Mouse (Mus musculus) kidney, postnatal 36 days (tissue): Measurements from ENCODE around the gene Arl15.

ENCODE experiments used
- DNase-seq, 2 experiments: peaks; one replicate each; pipeline ENCODE4 v3.0.0; 2021 to 2022; ENCODE audit warnings: mixed read lengths in 2 of 2

Arl15 gene

DNA sequence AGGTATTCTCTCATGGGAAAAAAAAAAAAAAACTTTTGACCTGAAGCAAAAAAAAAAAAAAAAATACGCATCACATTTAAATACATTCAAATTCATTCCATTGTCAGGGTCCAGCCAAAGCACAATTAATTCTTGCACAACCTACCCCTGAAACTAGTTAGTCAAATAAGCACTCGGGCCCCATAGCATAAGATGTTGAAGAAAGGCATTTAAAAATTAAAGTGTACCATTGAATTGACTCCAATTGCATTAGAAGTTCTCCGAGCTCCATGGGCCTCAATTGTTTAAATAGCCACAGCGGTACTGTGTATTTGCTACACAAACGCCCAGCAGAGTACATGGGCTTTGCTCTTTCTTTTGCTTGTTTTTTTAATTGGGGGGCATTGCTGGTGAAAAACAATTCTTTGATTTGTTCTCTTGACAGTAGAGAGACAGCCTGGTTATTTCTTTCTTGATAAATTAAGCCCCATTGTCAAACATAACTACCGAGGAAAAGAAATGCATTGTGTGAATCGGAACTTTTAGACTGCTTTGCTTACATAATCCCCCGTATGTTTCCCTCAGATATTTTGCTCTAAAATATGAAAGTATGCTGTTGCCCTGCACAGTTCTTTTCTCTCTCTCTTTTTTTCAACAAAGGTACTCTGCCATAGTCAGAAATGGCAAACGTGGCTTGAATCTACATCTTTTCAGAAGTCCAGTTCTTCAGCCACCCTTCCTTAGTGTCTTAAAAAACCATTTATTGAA is 201.4 kb downstream of the Arl15 start:
- no peak for DNase-seq

- DNase-seq, result no peak
Measured at GRCm38 (mm10) chr13:113998811-113999210, 204.5 kb downstream of the Arl15 start.

DNA sequence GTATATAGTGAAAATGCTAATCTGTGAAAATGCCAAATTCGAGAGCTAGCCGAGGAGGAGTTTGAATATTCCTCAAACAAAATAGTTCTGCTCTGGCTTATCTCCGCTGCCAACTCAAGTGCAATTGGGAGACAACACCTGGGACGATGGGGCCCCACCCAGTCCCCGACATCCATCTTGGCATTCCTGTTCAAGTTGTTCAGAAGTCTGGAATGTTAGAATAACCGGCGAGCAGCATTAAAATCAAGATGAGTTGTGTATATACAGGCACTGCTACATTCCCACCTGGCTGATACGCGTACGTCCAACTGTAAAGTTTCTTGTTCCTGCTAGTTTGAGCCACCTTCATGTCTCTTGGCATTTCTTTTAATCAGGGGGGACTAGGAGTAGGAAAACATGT is 209.2 kb downstream of the Arl15 start:
- DNase-seq, result no peak

DNA sequence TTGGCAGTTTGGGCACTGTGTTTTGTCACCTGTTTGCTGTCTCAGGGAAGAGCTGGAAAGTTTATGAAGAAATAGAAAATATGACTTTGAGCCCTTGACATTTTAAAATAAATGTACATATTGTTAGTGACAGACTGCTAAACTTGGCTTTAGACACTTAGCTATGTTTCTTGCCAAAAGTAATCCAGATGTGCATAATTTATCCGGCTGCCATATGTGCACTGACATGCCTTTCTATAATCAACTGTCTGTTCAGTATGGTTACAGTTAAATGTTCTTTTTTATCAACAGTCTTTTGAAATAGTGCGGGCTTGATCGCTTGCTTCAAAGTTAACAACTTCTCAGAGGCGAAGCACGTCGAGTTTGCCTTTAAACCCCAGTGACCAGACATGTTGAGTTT is 209.9 kb downstream of the Arl15 start:
- DNase-seq, result no peak

GRCm38 (mm10) chr13:114009786-114010185 is 215.5 kb downstream of the Arl15 start:
- no peak for DNase-seq

DNA sequence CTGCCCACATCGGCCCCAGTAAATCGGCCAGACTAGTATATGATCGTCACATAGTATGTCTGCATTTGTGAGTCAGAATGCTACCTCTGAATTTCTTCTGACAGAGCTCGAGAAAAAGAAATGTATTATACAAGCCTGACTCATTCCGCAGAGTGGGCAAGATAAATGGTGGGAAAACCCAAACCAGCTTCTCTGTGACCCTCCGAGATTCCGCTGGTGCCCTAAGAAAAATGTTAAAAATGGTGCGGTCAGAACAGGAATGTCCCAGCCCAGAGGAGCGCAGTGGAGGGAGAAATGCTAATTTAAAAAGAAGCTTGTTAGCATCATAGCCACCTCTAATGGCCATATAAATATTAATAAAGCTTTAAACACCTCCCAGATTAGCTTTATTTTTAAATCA is 216.2 kb downstream of the Arl15 start:
- no peak for DNase-seq

DNA sequence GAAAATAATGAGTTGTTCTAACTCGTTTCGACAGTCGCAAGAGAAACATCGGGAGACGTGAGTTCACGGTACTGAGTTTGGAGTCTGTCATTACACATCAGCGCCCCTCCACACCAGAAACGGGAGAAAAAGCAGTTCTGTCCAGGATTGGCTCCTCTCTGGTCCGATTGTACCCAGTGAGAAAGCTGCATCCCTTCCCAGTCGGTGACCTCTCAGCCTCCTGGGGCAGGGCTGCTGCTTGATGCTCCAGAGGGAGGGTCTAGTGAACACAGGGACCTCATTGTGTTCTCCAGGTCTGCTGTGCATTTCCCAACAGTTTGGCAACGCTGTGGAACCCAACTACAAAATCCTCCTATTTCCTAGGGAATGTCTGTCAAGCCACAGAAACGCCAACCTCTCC is 216.7 kb downstream of the Arl15 start:
- DNase-seq, result no peak

DNA sequence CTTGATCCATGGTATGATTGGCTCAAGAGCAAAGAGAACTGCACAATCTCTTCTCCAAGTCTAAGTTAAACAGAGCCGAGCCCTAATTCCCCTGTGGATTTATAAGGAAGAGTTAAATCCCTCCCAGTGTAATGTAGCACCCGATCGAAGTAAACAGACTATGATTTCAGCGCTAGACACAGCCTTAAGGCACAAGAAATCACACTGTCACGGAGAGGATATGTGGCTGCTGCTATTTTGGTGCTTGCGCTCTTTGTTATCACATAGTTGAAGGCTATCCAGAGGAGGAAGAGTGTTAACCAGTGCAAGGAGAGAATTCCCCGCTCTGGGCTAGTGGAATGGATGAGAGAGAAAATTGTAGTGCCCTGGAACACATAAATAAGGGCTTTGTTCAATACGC is 223.6 kb downstream of the Arl15 start:
- no peak for DNase-seq

DNA sequence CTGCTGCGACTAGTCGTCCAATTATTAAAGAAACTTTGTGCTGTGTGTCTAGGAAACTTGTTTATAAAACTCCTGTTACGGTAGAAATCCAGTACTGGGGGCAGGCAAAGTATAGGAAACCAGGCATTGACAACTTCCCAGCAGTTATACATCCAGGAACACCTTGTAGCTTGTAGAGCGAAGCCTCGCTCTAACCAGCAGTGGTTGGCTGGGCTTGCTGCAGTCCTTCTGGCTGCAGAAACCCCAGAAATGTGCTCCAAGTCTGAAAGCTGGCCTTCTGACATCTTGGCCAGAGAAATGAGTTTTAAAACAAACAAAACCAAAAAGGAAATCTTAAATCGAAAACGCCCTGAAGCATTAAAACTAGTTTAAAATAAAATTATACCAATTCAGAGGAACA is 229.2 kb downstream of the Arl15 start:
- no peak for DNase-seq

GRCm38 (mm10) chr13:114026306-114026705 is 232.0 kb downstream of the Arl15 start:
- no peak for DNase-seq

GRCm38 (mm10) chr13:114026751-114027150 is 232.4 kb downstream of the Arl15 start:
- no peak for DNase-seq

DNA sequence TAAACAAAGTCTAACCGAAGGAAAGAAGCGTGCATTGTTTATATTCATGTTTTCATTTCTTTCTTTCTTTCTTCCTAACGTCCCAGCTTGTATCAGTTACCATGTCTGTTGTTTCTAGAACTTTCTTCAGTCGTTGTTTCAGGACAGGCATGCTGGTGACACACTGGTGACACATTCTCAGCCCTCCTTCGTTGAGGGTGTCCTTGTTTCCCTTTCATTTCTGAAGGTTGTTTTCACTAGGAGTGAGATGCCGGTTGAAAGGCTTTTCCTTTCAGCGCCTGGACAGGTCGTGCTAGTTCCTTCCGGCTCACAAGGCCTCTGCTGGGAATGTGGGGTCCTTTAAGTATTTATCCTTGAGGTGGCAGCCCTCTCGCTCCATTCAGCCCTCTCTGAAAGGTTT is 253.8 kb downstream of the Arl15 start:
- DNase-seq, result no peak

- DNase-seq, result no peak
Measured at GRCm38 (mm10) chr13:114048688-114049087, 254.4 kb downstream of the Arl15 start.

DNA sequence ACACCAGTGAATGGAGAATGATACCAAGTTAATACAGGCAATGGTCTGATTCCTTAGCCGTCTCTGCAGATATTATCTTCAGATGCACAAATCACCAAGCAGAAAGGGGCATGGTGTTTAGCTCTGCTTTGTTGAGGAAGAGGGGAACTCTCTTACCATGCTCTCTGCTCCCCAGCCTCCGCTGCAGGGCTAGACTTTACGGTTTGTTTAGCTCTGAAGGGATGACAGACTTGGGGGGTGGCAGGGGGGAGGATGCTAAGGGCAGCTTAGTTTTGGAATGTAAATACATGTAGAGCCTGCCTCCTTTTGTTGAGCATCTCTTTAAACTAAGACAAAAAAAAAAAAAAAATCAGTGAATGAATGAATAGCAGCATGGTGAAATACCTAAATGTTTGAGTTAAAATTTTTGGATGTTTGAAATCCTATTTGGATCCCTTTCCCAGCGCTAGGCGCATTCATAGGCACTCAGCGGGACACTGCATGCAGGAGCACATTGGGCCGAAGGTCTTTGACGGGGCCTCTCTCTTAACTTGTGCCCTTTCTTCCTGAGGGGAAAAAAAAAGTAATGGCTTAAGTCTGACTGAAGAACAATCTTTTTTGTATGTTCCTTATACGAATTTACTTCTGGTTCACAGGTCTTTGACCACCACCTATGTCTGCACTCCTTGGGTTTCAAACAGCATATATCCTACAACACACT is 257.0 kb downstream of the Arl15 start:
- no peak for DNase-seq

DNA sequence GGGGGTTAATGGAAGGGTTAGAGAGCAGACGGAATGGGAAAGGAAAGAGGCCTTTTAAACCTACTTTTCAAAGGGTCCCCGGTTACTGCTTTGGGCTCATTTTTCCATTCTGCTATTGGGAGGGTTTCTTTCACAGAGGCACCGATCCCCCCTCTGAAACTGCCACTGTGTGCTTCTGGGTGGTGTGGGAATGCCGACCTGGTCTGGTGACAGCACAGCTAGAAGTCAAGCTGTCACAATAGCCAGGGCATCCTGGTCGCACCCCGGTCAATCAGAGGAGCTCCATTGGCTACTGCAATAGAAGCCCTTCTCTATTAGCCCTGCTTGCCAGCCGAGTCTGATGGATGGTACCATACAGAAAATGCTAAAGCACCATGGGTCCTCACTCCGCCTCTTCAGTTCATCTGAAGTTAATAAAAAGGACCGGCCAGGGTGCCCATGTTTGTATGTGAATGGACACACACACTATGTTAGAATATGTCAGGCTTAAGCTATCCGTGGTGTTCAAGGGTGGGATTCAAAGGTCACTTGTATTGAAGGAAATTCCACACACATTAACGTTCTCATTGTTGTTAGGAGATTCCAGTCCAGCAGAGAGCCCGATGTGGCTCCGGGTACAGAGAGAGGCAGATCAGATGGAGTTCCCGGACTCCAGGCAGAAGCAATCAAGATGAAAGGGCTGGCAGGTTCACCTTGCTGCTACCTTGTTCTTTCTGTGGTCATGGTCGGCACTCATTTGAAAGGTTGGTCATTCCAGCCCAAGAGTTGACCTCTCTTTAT is 258.3 kb downstream of the Arl15 start:
- DNase-seq, result no peak

- DNase-seq, result no peak
Measured at GRCm38 (mm10) chr13:114053261-114053660, 259.0 kb downstream of the Arl15 start.

GRCm38 (mm10) chr13:114055686-114056085 is 261.4 kb downstream of the Arl15 start:
- no peak for DNase-seq

- peak in 1 of 2 experiments; percentile 12 for DNase-seq
Measured at GRCm38 (mm10) chr13:114060258-114060657, 266.0 kb downstream of the Arl15 start.

DNA sequence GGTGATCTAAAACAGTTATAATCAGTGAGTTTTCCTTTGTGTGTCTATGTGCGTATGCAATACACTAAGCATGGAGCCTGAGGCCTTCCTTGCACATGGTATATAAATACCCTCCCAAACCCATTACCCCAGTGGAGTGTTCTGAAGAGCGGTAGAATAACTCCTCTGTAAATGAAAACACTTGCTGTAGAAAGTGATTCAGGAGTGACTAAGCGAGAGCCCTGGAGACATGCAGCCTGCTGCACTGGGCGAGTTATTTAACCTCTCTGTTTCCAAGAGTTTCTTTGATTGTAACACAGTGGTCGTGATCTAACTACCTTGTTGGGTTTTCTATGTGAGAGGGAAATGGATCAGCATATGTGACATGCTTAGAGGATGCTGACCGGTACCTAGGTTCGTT is 266.9 kb downstream of the Arl15 start:
- DNase-seq, result no peak

DNA sequence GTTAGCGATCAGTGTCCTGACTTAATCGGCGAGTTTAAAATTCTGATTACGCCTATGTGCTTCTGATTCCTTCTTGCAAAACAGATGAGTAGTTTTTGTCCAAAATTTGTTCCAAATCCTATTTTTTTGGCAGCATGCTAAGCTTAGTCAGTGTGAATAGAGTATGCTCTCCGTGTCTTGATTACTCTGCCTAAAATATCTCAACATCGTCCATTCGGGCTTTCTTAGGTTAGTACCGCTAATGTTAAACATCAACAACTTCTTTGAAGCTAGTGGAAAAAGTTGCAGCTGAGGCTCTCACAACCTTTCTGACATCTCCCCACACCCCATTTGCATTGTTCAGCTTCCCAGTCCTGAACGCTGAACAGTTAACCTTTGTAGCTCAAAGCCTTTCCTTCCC is 269.8 kb downstream of the Arl15 start:
- DNase-seq, result no peak

- DNase-seq, result no peak
Measured at GRCm38 (mm10) chr13:114065012-114065411, 270.7 kb downstream of the Arl15 start.

GRCm38 (mm10) chr13:114068421-114068820 is 274.1 kb downstream of the Arl15 start:
- DNase-seq, result no peak

GRCm38 (mm10) chr13:114071439-114071838 is 277.1 kb downstream of the Arl15 start:
- no peak for DNase-seq

- no peak for DNase-seq
Measured at GRCm38 (mm10) chr13:114074471-114074870, 280.2 kb downstream of the Arl15 start.
